Mouse (Mus musculus): Measurements from ENCODE around the gene Jag2.

Gene Jag2

DNA sequence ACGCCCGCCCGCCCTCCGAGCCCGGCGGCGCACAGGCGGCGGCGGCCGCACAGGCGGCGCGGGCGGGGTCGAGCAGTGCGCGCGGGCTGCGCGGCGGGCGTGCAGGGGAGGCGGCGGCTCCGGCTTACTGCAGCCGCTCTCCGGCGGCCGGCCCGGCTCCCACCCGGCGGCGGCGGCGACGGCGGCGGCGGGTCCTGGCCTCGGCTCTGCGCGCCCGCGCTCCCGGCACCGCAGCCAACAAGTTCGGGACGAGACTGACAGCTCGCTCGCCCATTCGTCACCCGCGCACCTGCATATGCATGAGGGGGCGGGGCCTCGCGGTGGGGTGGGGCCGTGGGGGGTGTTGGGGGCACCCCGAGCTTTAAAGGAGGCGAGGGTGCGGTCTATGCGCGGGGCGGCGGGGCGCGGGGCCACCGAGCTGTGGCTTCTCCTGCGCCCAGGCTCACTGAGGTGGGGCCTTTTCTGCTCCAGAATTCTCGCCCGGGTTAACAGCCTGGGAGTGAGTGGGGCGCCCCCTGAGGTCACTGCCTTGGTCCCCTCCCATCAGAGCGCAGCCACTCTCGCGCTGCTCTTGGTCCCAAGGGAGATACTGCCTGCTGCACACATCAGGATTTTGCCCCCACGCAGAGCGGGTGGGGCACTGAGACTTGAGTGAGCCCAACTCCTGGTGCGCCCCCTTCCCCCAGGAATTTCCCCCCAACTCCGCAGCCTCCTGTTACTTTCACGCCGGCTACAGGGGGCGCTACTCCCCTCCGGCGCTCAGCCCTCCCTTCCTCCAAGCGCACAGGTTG, at the start of gene Jag2:
Gene Jag2, minus strand, starts transcription at position 215 of the 791 bp plus-strand sequence.
- DNase-seq, result peak; percentile 51

DNA sequence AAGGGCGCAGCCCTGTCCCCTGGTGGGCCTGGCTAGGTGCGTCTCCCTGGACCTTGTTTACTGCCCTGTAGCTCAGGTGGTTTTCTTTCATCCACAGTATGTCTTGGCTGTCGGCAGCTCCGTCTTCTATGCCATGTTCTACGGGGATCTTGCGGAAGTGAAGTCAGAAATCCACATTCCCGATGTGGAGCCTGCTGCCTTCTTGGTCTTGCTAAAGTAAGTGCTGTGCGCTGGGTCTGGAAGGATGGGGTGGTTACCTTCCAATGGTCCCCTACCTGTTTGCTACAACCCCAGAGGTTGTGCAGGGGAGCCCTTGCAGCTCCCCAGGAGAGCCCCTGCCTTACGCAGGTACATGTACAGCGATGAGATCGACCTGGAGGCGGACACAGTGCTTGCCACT, 47.6 kb upstream of the Jag2 start:
- DNase-seq, result no peak

DNA sequence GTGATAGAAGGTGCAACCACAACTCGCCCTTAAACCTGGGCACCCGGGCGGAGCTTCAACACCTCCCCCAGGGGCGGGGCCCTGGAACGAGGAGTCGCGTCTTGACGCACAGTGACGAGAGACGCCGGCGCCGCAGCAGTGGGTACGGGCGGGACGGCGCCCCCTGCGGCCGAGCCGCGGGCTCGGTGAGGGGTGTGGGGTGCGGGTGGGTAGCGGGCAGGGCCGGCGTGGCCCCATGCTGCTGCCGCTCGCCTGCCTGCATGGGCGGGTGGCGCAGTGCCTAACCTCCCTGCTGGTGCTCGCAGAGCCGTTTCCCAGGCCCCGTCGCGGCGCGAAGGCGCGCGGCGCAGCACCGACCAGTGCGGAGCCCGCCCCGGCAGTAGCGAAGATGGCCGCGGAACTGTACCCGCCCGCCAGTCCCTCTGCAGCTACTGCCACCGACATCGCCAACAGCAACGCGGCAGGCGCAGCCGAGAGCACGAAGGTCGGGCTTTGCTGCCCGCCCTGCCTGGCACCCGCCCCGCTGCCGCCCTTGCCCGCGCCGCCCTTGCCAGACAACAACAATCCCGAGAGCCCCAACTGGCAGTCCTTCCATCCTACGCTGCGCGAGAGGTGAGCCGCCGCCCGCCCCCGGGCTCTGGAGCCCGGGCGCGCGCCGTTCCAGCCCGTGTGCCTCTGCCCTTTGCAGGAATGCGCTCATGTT, 46.9 kb upstream of the Jag2 start, which contains the start of gene Btbd6:
Gene Btbd6, plus strand, starts transcription at position 112 of the 703 bp plus-strand sequence.
- DNase-seq, result peak; percentile 93

DNA sequence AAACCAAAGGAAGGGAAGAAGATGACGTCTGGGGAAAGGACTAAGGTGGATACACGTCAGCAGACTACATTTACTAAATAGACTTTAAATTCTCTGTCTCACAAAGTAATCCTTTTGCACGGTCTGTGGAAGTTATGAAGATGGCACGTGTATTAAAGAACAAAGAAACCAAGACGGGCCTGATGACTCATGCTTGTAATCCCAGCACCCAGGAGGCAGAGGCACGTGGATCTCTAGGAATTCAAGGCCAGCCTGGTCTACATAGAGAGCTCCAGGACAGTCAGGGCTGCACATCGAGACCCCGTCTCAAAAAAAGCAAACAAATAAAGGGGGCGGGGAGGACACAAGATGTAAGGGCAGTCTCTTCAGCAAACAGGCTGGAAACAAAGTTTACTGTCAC, 45.2 kb upstream of the Jag2 start:
- no peak for DNase-seq

DNA sequence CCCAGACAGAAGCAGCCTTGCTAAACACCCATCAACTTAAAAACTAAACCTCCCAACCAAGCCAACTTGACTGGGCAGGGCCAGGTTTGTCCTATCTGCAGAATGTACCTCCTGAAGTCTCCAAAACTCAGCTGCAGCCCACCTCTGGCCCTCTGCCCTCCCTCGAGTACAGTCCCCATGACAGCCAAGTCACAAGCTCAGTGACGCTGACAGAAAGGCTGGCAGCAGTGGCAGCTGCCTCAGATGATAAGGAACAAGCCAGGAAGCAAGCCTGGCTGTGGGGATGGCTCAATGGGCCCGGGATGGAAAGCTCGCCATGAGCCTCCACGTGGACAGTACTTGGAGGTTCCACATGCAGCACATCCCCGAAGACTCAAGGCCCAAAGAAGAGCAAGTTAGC, 40.0 kb upstream of the Jag2 start:
- no peak for DNase-seq

- DNase-seq, result no peak
Observed at GRCm38 (mm10) chr12:112968943-112969342, 39.4 kb upstream of the Jag2 start.

DNA sequence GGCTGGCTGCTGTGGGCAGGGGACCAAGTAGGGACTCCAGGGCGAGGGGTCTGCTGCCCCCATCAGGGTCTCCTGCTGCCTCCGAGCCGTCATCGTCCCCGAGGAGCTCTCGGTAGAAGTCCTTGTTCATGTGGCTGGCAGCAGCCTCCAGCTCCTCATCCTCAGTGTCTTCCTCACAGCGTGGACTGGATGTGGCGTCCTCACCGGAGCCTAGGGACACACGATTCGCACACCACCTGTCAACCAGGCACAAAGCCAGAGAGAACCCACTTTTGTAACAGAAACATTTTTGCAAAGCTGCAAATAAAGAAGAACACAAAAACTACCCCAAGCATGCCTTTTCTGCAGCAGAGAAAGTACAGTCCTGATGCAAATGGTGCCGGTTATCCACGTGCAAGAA, 36.2 kb upstream of the Jag2 start:
- no peak for DNase-seq

DNA sequence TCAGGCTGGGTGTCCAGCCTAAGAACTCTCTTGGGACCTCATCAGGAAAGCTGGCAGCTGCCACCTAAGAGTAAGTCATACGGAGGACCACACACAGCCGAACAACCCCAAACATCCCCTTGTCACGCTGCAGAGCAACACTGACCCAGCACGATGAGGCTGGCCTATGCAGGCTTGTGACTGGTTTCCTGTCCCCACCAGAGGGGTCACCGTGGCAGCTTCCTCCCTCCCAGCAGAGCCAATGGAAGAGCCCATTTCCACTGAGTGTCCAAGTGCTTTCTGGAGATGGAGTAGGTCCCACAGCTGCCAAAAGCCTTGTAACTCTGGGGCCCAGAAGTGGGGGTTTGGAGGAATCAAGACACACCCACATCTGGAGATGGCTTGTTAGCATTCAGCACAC, 32.3 kb upstream of the Jag2 start:
- DNase-seq, result no peak

DNA sequence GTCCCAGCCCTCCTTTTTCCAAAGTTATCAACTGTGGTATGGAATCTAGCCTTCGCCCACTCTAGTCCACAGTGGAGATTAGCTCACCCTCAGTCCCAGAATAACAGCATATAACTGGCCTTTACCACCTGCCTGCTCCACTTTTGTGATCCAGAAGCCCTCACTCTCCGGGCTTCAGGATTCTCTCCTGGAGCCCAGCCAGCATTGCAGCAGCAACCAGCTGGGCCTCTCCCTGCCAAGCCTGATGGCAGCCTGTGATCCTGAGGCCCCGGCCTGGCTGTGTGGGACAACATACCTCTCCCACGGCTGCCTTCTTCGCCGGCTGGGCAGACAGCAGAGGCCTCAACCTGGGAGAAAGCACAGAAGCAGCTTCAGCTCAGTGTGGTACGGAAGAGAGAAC, 31.9 kb upstream of the Jag2 start:
- DNase-seq, result no peak

DNA sequence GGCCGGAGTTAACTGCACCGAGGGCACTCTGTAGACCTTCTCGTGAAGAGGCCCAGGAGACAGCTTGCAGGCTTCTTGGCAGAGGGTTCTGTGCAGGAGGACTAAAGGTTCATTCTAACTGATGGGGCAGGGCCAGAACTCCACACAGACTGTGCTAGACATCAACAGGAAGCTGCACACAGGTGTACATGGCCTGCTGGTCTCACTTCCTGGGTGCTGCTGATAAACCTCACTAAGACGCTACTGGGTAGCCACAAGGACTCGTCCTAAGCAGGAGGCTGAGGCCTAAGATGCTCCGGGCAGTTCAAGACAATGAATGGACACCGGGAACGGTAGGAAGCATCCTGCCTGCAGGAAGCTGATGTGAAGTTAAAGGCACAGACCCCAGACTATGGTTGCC, 29.8 kb upstream of the Jag2 start:
- DNase-seq, result no peak

DNA sequence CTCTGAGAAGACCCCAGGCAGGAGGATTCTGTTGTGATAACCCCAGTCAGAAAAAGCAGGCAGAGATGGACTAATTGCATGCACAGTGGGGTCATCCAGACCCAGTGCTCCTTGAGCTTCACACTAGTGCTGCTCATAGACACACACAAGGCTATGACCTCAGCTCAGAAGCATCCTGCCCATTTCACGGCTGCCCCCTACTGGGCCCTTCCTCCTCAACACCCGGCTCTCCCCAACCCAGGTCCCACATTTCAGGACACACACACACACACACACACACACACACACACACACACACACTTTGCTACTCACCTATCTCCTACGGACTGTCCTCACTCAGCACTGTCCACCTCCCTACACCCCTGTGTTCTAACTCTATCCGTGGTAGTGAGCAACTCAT, 28.7 kb upstream of the Jag2 start:
- DNase-seq, result peak; percentile 47

GRCm38 (mm10) chr12:112955800-112956199, 26.2 kb upstream of the Jag2 start:
- DNase-seq, result peak; percentile 85

- no peak for DNase-seq
Observed at GRCm38 (mm10) chr12:112952926-112953565, 23.5 kb upstream of the Jag2 start.

- DNase-seq, result peak; percentile 55
Observed at GRCm38 (mm10) chr12:112952433-112952832, 22.9 kb upstream of the Jag2 start.

DNA sequence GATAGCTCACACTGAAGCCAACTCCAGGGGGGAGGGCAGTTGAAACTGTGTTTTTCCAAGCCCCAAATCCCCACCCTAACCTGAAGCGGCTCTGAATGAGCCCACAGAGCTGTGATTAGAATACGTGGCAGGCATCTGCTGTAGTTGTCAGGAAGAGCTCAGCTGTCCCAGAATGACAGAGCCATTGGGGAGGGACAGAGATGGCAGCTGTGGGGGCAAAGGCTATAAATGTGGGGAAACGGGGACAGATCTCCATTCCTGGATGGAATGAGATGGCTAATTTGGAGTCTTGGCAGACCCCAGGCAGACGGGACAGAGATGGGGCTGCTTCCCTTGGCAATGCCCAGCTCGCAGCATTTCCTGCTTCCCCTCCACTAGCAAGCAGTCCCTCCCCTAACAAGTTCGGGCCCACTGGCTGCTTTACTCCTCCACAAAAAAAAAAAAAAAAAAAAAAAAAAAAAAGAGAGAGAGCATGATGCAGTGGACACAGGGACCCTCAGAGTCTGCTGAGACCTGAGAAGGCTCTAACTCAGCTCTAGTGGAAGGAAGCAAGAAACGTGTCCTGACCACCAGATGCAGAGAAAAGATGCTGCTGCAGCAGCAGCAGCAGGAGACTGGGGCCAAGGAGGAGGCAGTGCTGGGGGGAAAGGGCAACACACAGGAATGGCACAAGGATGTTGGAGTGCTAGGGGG, 21.7 kb upstream of the Jag2 start:
- no peak for DNase-seq

DNA sequence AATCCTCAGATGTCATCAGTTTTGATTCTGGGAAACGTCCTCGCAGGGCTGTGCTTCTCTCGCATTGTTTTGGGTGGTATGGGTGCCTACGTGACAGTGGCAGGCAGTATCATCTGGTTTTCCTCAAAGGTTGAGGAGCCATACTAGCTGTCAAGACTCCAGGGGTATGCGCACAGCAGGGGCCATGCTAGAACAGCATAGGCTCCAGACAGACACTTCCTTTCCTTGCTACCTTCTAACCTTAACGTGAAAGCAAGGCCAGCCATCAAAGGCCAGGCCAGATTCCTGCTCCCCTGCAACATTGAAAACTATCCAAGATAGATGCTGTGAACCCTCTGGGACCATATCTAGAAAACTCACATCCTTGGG, 21.2 kb upstream of the Jag2 start:
- no peak for DNase-seq

- DNase-seq, result peak; percentile 88
Observed at GRCm38 (mm10) chr12:112950040-112950760, 20.6 kb upstream of the Jag2 start.

GRCm38 (mm10) chr12:112947307-112947706, 17.7 kb upstream of the Jag2 start:
- DNase-seq, result peak; percentile 47

- DNase-seq, result no peak
Observed at GRCm38 (mm10) chr12:112943669-112944068, 14.1 kb upstream of the Jag2 start.

DNA sequence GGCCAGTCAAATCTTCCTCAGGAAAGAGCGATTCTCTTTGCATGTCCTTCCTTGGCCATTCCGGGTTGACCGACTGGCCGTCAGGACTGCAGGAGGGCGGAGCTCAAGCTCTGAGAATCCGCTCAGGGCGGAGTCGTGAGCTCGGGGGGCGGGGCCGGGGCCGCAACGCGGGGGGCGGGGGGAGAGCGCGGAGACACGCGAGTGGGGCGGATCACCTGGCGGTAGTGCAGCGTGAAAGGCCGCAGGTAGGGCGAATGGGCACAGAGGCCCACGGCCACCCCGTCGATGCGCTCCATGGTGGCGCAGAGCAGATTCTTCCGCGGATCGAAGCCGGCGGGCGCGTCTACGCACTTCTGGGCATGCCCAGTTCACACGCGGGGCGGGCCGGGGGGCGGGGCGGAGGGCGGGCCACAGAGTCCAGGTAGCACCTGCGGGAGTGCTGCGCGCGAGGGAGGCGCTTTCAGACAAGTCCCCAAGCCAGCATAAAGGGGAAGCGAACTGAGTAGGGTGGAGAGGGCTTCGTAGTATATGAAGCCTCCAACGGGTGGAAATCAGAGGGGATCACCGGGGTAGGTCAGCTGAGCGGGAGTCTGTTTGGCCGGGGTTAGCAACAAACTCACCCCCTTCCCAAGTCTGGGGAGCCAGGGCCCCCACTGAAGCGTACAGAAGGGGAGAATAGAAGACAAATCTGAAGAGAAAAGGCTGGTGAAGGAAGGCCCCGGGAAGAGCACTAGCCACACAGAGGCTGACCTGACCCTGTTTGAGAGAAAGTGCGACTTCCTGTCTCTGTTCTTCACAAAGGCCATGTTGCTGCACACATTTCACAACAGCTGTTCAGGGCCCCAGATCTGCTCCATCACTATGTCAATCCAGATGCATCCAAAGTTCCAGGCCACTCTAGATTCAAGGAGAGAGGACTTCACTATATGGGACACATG, 12.5 kb upstream of the Jag2 start, which contains the start of gene Nudt14:
Gene Nudt14, minus strand, starts transcription at position 349 of the 938 bp plus-strand sequence.
- DNase-seq, result peak; percentile 91

- peak; percentile 31 for DNase-seq
Observed at GRCm38 (mm10) chr12:112941156-112941775, 11.7 kb upstream of the Jag2 start.

Data from kidney, adult 18-20 months (tissue).